Mouse (Mus musculus) intestine, postnatal 0 days (tissue): ENCODE data around the gene Rpl22. TPM values are rescaled to one million over a fixed set of nuclear protein-coding genes. Genes with fewer than 3 reads are reported as not detected.

ENCODE experiments used
- ATAC-seq: fragments of 200-750 bp; cut with Nextera tagmentation; 2 replicates; pipeline ENCODE4 v1.8.0; 2017; ENCODE audit warnings: mild to moderate bottlenecking, moderate TSS enrichment, moderate library complexity
- H3K27ac ChIP-seq: fragments of 300-500 bp; sonication (generic); 2 replicates; pipeline ENCODE4 v1.5.1; 2014; ENCODE audit warnings: mild to moderate bottlenecking, low read depth, low read length, moderate library complexity
- H3K27me3 ChIP-seq: fragments of 300-500 bp; sonication (generic); replicated peaks from 2 replicates; pipeline ENCODE4 v1.6.1; 2014; ENCODE audit warnings: low read length, mixed read lengths; ENCODE audit not compliant: control insufficient read depth, insufficient read depth
- H3K36me3 ChIP-seq: fragments of 300-500 bp; sonication (generic); 2 replicates; pipeline ENCODE4 v1.6.1; 2014; ENCODE audit warnings: mild to moderate bottlenecking, moderate library complexity; ENCODE audit not compliant: control insufficient read depth, insufficient read depth
- H3K4me1 ChIP-seq: fragments of 300-500 bp; sonication (generic); replicated peaks from 2 replicates; pipeline ENCODE4 v1.6.1; 2014; ENCODE audit warnings: antibody characterized with exemption, low read length, mixed read lengths; ENCODE audit not compliant: control insufficient read depth, insufficient read depth
- H3K4me2 ChIP-seq: fragments of 300-500 bp; sonication (generic); replicated peaks from 2 replicates; pipeline ENCODE4 v1.6.1; 2014; ENCODE audit warnings: low read depth, mild to moderate bottlenecking, moderate library complexity
- H3K4me3 ChIP-seq: fragments of 300-500 bp; sonication (generic); 2 replicates; pipeline ENCODE4 v1.5.1; 2014; ENCODE audit warnings: low read depth, low read length
- H3K9ac ChIP-seq: fragments of 300-500 bp; sonication (generic); 2 replicates; pipeline ENCODE4 v1.6.1; 2014; ENCODE audit warnings: mild to moderate bottlenecking, low read depth, low read length
- H3K9me3 ChIP-seq: fragments of 300-500 bp; sonication (generic); 2 replicates; pipeline ENCODE4 v1.6.1; 2016; ENCODE audit warnings: mixed run types; ENCODE audit not compliant: control insufficient read depth
- CTCF ChIP-seq: sonication (generic); IDR thresholded peaks from 2 replicates; pipeline ENCODE4 v1.5.1; 2016; ENCODE audit warnings: low read depth, mild to moderate bottlenecking, control low read depth, antibody characterized with exemption, moderate library complexity
- WGBS: fragments of 180-500 bp; shearing (Covaris S2); extraction: QIAGEN DNeasy Blood & Tissue Kit; methylation state at CpG from one replicate; pipeline ENCODE4 v1.1.7; 2014; 5-methylcytosine and 5-hydroxymethylcytosine counted together
- polyA plus RNA-seq: library from polyadenylated mRNA; unstranded; fragments of >200 nt; fragmentation: Nextera tagmentation; extraction: Ambion mirVana; gene quantifications from 2 replicates; pipeline ENCODE4 v1.2.1, GENCODE M21; 2015

The Rpl22 gene
- polyA plus RNA-seq, 1 experiment from 2014 or later = 281 TPM

DNA sequence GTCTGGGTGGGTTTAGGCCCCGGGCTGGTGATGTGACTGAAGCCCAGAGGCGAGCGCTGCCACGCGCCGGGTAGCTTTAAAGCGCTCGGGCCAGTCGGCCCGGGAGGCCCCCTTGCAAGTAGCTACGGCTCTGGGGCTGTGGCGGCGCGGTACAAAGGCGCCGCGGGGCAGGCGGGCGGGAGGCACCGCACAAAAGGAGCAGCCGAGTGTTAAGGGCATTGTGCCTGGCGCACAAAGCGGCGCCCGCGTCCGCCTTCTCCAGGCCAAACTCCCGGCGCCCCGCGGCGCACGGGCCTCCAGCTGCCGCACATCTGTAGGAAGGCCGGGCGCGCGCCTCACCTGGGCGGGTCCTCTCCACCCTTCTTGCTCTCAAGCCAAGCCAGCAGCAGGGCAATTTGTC lies 35.2 kb upstream of the Rpl22 start:
- no peaks in the 10 kb centered on the region for H3K9me3 ChIP-seq
- H3K27me3 ChIP-seq = peaks cover 68% of the 10 kb centered on the region
- ATAC-seq = no peak
- H3K27ac ChIP-seq = no peak overlapping the region
- no peaks in the 10 kb centered on the region for H3K4me1 ChIP-seq
- H3K9ac ChIP-seq = no peak overlapping the region
- TF ChIP-seq CTCF = no peak
- WGBS = under 1% methylated on average over 30 of the region's 39 CpGs
- peak overlapping the region; percentile 43 for H3K4me2 ChIP-seq
- no peaks in the 10 kb centered on the region; the same call in 1 of the 2 replicates for H3K36me3 ChIP-seq
- peak overlapping the region; percentile 11; the same call in 1 of the 2 replicates for H3K4me3 ChIP-seq

DNA sequence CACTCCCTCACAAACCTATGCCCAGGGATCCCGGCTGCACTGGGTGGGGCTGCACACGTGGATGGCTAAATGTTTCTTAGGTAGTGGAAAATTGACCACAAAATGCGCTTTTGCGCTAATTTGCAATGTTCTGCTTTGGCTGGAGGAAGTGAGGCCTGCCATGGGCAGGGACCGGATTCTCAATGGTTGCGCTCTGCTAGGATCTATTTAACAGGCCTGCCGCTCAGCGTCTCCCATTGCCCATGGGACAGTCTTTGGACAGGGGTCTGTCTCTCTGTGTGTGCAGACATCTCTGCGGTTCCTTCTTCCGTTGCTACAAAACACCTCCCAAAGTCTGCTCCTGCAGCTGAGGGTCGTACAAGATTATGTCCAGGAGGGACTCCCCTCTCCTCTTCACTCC lies 34.6 kb upstream of the Rpl22 start:
- H3K27me3 ChIP-seq = peaks cover 63% of the 10 kb centered on the region

DNA sequence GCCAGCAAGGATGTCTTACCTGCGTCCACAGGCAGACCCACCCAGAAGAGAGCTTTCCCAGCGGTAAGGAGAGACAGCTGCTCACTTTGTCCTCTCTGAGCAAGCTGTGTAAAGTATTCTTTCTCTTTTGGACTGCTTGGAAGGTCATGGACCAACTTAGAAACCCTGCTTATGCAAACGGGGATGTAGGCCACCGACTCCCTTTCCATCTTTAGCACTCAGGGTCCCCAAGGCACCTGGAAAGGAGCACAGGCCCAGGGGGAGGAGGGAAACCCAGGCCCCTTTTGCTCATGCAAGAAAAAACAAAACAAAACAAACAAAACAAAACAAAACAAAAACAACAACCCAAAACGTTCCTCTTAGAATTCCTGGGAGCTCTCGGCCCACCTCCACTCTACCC lies 34.0 kb upstream of the Rpl22 start, which contains the start of gene Hes3:
TSS of gene Hes3 (minus strand) at position 101 of the 400 bp plus-strand sequence.
- Histone ChIP-seq H3K9ac (no peak within 1 kb of the TSS), H3K36me3 (no peaks in the 10 kb centered on the region; the same call in 1 of the 2 replicates), H3K4me3 (peak within 1 kb of the TSS; percentile 11; the same call in 1 of the 2 replicates), H3K4me1 (no peaks in the 10 kb centered on the region), H3K9me3 (no peaks in the 10 kb centered on the region), H3K27me3 (peaks cover 58% of the 10 kb centered on the region), H3K4me2 (peak within 1 kb of the TSS; percentile 43), H3K27ac (no peak within 1 kb of the TSS)
- no peak for ATAC-seq
- no peak for TF ChIP-seq CTCF
- 49% methylated on average over 6 of the region's 6 CpGs for WGBS

More for the DNA sequence above, 34.6 kb upstream of the Rpl22 start:
- no peak for ATAC-seq
- no peak overlapping the region for H3K4me2 ChIP-seq
- H3K9me3 ChIP-seq = no peaks in the 10 kb centered on the region
- WGBS = 38% methylated on average over 11 of the region's 11 CpGs
- H3K4me3 ChIP-seq = no peak overlapping the region
- H3K36me3 ChIP-seq = no peaks in the 10 kb centered on the region; the same call in 1 of the 2 replicates
- H3K27ac ChIP-seq = no peak overlapping the region
- TF ChIP-seq CTCF = no peak
- no peaks in the 10 kb centered on the region for H3K4me1 ChIP-seq
- H3K9ac ChIP-seq = no peak overlapping the region

DNA sequence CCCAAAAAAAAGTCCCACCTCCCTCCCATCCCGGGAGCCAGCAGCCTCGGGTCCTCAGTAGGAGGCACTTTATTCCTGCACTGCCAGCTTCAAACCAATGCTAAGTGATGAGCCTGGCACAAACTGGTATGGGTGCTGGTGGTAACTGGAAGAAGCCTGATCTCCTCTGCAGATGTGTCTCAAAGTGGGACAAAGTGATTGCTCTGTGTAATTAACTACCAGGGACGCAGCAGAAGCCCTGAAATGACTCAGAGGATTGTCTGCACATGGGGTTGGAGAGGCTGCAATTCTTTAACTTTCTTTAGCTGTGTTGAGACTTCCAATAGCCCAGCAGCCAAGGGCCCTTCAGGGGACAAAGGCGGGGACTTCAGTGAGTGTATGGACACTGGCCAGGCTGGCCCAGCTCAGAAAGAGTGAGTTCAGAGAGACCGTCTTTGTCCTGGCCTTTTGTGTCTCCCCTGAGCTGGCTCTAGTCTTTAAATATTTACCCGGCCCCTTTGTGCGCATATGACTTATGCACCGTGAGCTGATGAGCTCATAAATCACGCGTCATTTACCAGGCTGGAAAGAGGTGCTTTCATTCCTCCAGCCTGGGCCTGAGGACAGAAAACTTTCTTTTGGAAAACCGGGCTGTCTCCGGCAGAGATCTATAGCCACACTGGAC lies 33.3 kb upstream of the Rpl22 start:
- no peak overlapping the region for H3K4me3 ChIP-seq
- WGBS = 19% methylated on average over 12 of the region's 12 CpGs
- H3K9ac ChIP-seq = no peak overlapping the region
- H3K36me3 ChIP-seq = no peaks in the 10 kb centered on the region; the same call in 1 of the 2 replicates
- peaks cover 51% of the 10 kb centered on the region for H3K27me3 ChIP-seq
- H3K9me3 ChIP-seq = no peaks in the 10 kb centered on the region
- no peak for TF ChIP-seq CTCF
- H3K4me2 ChIP-seq = no peak overlapping the region
- no peaks in the 10 kb centered on the region for H3K4me1 ChIP-seq
- H3K27ac ChIP-seq = no peak overlapping the region
- ATAC-seq = no peak

DNA sequence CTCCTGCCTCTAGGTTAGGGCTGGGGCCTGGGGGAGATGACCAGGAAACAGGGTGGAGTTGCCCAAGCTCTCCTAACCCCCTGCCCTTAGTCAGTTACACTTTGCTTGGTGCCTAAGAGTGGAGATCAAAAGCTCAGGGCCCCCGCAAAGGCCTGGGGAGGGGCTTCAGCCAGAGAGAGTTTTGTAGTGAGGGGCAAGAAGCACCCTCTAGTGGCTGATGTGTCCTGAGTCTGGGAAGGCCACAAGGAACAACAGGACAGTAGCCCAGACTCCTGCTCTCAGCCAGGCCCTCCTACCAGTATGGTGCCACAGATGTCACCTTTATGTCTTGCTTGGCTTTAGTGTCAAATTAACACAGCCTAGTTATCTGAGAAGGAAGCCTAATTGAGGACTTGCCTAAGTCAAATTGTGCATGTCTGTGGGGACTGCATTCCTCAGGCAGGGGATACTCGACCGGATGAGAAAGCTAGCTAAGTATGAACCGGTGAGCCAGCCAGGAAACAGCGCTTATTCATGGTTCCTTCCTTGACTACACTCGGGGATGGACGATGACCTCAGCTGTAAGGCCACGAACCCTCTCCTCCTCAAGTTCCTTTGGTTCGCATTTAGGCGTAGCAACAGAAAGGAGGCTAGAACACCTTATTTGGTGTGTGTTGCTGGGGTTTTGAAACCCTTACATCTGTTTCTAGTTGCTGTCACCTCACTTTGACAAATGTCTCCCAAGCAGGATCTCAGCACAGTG lies 31.2 kb upstream of the Rpl22 start:
- no peak overlapping the region for H3K9ac ChIP-seq
- H3K27ac ChIP-seq = no peak overlapping the region
- H3K4me1 ChIP-seq = peaks cover 5% of the 10 kb centered on the region
- ATAC-seq = no peak
- H3K9me3 ChIP-seq = no peaks in the 10 kb centered on the region
- TF ChIP-seq CTCF = peak; percentile 43
- H3K4me2 ChIP-seq = no peak overlapping the region
- WGBS = 58% methylated on average over 10 of the region's 10 CpGs
- no peaks in the 10 kb centered on the region; the same call in 1 of the 2 replicates for H3K36me3 ChIP-seq
- H3K27me3 ChIP-seq = peaks cover 36% of the 10 kb centered on the region
- H3K4me3 ChIP-seq = no peak overlapping the region

DNA sequence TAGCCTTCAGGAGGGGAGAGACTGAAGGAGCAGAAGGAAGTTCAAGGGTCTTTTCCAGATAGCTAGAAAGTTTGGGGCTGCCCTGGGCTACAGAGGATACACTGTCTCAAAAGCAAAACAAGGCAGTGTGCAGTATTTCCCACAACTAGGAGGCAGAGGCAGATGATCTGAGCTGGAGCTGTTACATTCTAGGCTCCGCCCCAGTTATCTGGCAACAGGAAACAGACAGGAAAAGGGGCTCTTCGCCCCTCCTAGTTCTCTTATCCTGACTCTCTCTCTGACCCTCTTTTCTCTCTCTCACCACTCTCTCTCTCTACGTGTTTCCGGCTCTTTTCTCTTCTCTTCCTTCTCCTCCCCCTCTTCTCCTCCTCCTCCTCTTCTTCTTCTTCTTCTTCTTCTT lies 29.6 kb upstream of the Rpl22 start:
- no peak for ATAC-seq
- Histone ChIP-seq H3K9me3 (no peaks in the 10 kb centered on the region), H3K9ac (no peak overlapping the region), H3K27ac (no peak overlapping the region), H3K36me3 (0 out of 2 replicates have a peak, but pooled peaks cover 9% of the 10 kb centered on the region), H3K27me3 (peaks cover 22% of the 10 kb centered on the region), H3K4me1 (peaks cover 5% of the 10 kb centered on the region), H3K4me2 (no peak overlapping the region; the same call in 1 of the 2 replicates), H3K4me3 (no peak overlapping the region)
- WGBS = 18% methylated on average over 4 of the region's 4 CpGs
- TF ChIP-seq CTCF = no peak
